Mouse (Mus musculus) erythroblast, embryonic 14.5 days (primary cell): ENCODE measurements around the gene Fsd1.

Source experiments
- GATA1 ChIP-seq: IDR thresholded peaks from 2 replicates; pipeline ENCODE4 v1.6.1; 2012; ENCODE audit warnings: low read length, inconsistent platforms, mixed read lengths
- TAL1 ChIP-seq: IDR thresholded peaks from 3 replicates; pipeline ENCODE4 v1.6.1; 2012; ENCODE audit warnings: low read length, inconsistent platforms, mixed read lengths

- TF ChIP-seq GATA1, result no peak
- TF ChIP-seq TAL1, result no peak
Measured at GRCm38 (mm10) chr17:55964496-55964895, 21.8 kb upstream of the Fsd1 start.
